Mouse (Mus musculus): ENCODE results near the gene Cnnm3. TPM values are rescaled to one million over a fixed set of nuclear protein-coding genes. Genes with fewer than 3 reads are reported as not detected.

Gene Cnnm3
- total RNA-seq, 2 experiments from 2014 or later = 20.8 to 28.9 TPM

DNA sequence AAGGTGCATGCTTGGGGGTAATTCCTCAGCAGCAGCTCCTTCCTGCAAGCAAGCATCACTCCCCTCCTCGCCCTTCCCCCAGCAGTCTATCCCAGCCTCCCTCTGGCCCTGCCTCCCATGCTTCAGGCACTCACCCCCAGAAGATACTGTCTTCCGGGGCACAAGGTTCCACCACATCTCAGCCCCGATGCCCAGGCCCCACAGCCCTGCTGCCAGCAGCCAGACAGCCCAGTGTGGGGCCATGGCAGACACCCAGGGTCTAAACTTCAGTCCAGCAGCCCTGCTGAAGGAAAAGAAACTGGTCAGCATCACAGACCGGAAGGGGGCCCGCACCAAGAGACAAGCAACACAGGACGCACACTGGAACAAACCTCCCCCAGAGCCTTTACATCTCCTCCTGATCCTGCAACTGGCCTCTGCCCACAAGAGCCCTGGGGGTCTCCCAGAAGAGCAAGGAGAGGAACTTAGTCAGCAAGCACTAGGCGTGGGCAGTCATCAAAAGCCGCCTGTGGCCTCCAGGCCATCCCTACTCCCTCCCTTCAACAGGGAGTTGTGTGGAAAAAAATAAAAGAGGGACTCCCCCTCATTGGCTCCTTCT, 44.2 kb downstream of the Cnnm3 start:
- no peak for DNase-seq (ENCODE audit: low spot score in 2 of 2)

- DNase-seq (ENCODE audit: low spot score in 2 of 2) = peak; percentile 92 to 93
Measured at GRCm38 (mm10) chr1:36556553-36557456, 45.1 kb downstream of the Cnnm3 start.

DNA sequence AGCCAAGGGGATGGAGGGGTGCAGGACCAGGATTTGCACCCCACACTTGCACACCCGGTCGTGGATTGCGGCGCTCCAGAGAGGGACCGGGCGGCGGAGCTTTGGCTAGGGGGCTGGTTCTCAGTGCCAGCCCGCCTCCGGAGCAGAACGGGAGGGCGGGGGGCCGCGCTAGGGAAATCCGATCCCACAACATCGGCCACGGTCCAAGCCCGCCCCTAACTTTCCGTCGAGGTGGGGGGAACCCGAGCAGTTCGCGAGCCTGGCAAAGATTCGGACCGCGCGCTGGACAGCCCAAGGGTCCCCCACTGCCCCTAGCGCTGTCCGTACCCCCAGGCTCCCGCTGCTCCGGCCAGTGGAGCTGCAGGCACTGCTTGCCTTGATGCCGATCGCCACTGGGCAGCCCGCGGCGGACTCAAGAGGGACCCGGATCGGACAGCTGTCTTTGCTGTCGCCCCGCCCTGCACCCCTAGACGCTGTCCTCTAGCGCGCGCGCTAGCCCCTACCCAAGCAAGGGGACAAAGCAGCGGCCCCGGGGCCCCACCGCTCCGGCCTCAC, 45.9 kb downstream of the Cnnm3 start:
- peak; percentile 70 to 74 for DNase-seq (ENCODE audit: low spot score in 2 of 2)

DNA sequence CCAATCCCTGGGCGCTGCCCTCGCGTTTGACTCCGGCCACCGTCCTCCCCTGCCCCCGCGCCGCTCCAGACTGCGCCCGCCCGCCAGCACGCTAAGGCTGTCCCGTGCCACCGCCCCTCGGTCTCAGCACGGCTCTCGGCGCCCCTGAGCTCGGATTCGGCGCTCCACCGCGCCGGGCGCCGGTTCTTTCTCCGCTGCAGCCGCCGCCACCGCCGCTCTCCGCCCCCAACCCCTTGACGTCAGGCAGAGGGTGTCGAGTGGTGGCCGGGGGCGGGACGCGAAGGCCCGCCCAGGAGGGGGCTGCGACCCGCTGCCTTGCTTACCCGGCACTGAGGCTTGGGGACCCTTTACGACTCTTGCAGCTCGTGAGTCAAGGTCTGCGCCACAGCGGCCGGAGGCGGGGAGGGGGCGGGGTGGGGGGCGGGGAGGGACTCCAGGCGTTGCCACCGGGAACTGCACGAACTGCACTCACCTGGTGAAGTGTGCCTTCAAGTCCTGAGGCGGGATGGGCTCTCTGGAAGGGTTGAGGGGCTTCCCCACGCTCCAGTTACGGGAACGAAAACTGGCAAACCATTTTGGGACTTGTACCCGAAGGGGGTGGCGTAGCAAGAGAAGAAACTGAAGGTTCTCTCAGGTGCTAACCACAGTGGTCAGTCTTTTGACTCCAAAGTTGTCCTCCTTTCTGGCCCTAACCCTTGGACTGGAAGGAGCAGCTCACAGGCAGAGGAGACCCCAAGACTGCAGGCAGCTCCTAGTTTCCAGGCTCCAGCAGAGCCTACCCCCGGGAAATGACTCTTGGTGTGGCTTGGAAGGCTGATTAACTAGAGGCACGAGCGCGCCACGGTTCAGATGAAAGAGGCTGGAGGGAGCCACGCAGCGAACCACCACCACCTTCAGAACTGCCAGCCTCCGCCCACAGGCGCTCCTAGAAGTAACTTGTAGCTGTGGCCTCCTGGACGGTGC, 46.6 kb downstream of the Cnnm3 start, which contains the start of gene Sema4c:
Gene Sema4c, minus strand, starts transcription at position 319 of the 963 bp plus-strand sequence.
- DNase-seq (ENCODE audit: low spot score in 2 of 2) = peak; percentile 76

GRCm38 (mm10) chr1:36559256-36559655, 47.6 kb downstream of the Cnnm3 start:
- DNase-seq (ENCODE audit: low spot score in 2 of 2) = no peak

- no peak for DNase-seq (ENCODE audit: low spot score in 2 of 2)
Measured at GRCm38 (mm10) chr1:36559888-36560287, 48.2 kb downstream of the Cnnm3 start.

- no peak for DNase-seq (ENCODE audit: low spot score in 2 of 2)
Measured at GRCm38 (mm10) chr1:36560903-36561302, 49.2 kb downstream of the Cnnm3 start.

DNA sequence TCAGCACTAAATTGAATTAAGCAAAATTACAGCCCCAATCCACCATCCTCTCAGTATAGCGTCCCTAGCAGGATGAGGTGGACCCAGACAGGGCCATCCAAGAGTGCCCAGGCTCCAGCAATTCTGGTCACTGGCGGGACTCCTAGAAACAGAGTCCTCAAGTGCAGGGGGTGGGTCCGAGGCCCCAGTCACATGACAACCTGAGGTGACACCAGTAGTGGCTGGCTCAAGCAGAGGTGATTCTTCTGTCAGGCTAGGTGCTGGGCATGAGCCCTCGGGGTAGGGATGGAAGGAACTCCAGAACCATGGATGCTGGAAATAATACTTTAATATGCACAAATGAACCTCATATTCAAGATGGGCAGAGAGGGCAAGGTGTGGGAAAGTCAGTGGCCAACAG, 50.7 kb downstream of the Cnnm3 start:
- no peak for DNase-seq (ENCODE audit: low spot score in 2 of 2)

GRCm38 (mm10) chr1:36563197-36563596, 51.5 kb downstream of the Cnnm3 start:
- no peak for DNase-seq (ENCODE audit: low spot score in 2 of 2)

- no peak for DNase-seq (ENCODE audit: low spot score in 2 of 2)
Measured at GRCm38 (mm10) chr1:36563632-36564031, 52.0 kb downstream of the Cnnm3 start.

GRCm38 (mm10) chr1:36564101-36564500, 52.4 kb downstream of the Cnnm3 start:
- no peak for DNase-seq (ENCODE audit: low spot score in 2 of 2)

- DNase-seq (ENCODE audit: low spot score in 2 of 2) = no peak
Measured at GRCm38 (mm10) chr1:36566425-36566824, 54.8 kb downstream of the Cnnm3 start.

GRCm38 (mm10) chr1:36567818-36568603, 56.3 kb downstream of the Cnnm3 start:
- DNase-seq (ENCODE audit: low spot score in 2 of 2) = no peak

- DNase-seq (ENCODE audit: low spot score in 2 of 2) = no peak
Measured at GRCm38 (mm10) chr1:36568776-36569175, 57.1 kb downstream of the Cnnm3 start.

DNA sequence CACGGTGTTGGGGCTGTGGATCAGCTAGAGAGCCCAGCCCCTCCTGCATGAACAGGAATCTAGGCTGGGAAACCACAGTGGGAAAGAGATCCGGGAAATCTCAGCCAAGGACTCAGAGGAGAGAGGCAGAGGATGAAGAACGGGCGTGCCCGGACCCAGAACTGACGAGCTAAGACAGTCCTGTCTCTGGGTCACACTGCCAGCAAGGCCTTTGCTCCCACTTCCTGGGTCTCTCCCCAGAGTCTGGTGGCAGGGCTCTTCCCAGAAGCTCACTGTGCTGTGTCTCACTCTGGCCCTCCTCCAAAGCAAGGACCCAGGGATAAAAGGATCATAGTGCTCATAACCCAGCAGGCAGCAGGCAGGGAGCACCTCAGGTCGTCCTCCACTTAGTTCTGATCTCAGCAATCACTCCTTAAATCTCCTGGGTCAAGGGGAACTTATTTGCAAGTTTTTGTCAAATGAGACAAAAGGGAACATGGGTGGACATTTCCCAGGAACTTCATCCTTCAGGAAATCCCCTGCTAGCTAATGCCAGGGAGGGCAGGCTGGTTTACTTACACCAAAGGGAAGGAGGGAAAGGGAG, 58.1 kb downstream of the Cnnm3 start:
- DNase-seq (ENCODE audit: low spot score in 2 of 2) = no peak

GRCm38 (mm10) chr1:36570320-36570719, 58.7 kb downstream of the Cnnm3 start:
- no peak for DNase-seq (ENCODE audit: low spot score in 2 of 2)

- DNase-seq (ENCODE audit: low spot score in 2 of 2) = peak; percentile 51 to 60
Measured at GRCm38 (mm10) chr1:36571627-36572026, 60.0 kb downstream of the Cnnm3 start.

DNA sequence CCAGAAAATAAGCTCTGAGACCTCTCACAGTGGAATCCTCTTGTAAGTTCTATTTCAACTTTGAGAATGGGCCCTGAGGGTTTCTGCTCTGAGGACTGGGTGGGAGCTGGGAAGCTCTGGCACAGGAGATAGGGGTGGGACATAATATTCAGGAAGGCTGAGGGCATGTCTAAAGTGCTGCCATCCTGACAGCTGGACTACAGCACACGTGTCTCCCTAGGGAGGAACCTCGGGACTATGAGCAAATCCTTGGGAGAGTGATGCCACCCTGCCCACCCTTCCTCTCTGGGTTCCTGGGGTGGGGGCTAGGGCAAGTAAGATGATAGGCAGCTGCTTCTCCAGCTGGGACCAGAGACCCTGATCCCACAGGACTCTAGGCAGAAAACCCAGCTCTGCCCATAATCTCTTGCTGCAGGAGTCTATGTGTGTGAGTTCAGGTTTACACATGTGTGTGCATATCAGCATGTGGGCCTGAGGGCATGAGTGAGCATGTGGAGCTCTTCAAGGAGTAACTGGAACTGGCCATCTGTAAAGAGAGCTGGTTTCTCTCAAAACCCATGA, 60.6 kb downstream of the Cnnm3 start:
- no peak for DNase-seq (ENCODE audit: low spot score in 2 of 2)

DNA sequence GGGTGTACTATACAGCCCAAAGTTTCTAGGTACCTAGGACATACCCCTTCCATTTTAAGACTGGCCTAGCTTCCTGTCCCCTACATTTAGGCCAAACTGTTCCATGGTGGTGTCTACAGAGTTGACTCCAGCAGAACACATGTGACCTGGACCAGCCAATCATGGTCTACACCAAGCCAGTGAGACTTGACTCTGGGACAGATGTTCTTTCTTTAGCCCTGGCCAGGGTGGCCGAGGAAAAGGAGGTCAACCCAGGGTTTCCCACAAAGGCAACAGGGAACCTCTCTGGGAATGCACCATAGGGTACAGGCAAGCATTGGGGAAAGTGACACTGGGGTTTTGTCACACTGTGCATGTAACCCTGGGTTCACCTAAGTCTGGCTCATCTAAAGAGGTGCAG, 61.0 kb downstream of the Cnnm3 start:
- no peak for DNase-seq (ENCODE audit: low spot score in 2 of 2)
